Mouse (Mus musculus): ENCODE data around the gene Pnmt.

- no peak for TF ChIP-seq CTCF (IDR thresholded peaks at IDR 0.05; ENCODE audit: low read depth)
- TF ChIP-seq EP300 (IDR thresholded peaks at IDR 0.05; ENCODE audit: low read depth): no peak
Measured at GRCm38 (mm10) chr11:98435723-98436122, 49.5 kb downstream of the Pnmt start.

Measured in heart, postnatal 0 days (tissue).